Mouse (Mus musculus) thymus, adult 2 months (tissue): ENCODE measurements at regions not wholly inside any gene's neighbourhood (a gene's known extent, or its start where the extent isn't known, plus 50 kb on each side); places are given as distances from the start of the nearest gene placed in this dataset.
"Not testable (repeated sequence)": the region's sequence is repeated elsewhere in the genome, so short reads cannot be mapped to it uniquely, and the experiment has no call there.

Source experiments
- CTCF ChIP-seq: fragments of 200-500 bp; IDR thresholded peaks from 2 replicates; pipeline ENCODE4 v1.5.1; 2012; ENCODE audit warnings: mild to moderate bottlenecking, control low read depth, low read length, moderate library complexity, borderline replicate concordance; ENCODE audit not compliant: control insufficient read depth, poor library complexity, insufficient read depth; ENCODE audit errors: extremely low read depth
- POLR2A ChIP-seq: fragments of 200-500 bp; IDR thresholded peaks from 2 replicates; pipeline ENCODE4 v1.6.1; 2012; ENCODE audit warnings: mild to moderate bottlenecking, low read length, control low read depth, moderate library complexity; ENCODE audit not compliant: control insufficient read depth, poor library complexity, insufficient read depth; ENCODE audit errors: extremely low read depth

DNA sequence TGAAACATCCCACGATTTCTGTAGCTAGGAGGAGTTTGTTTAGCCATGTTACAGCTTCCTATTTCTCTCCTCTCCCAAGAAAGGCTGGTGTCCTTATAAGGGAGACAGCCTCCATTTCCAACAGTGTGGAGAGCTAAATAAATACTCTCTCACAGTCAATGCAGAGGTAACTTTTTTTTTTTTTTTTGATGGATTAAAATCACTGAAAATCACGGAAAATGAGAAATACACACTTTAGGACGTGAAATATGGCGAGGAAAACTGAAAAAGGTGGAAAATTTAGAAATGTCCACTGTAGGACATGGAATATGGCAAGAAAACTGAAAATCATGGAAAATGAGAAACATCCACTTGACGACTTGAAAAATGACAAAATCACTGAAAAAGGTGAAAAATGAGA, 200.1 kb downstream of the Rab10 start:
- TF ChIP-seq CTCF, POLR2A: not testable (repeated sequence)
